Mouse (Mus musculus) stomach, embryonic 14.5 days (tissue): ENCODE measurements around the gene Mast2. TPM values are rescaled to one million over a fixed set of nuclear protein-coding genes. Genes with fewer than 3 reads are reported as not detected.

Experiments
- ATAC-seq: fragments of 200-750 bp; cut with Nextera tagmentation; 2 replicates; pipeline ENCODE4 v1.8.0; 2017; ENCODE audit warnings: low read depth, moderate TSS enrichment; ENCODE audit not compliant: insufficient number of reproducible peaks, insufficient read depth, low FRiP score
- H3K27ac ChIP-seq: fragments of 300-500 bp; sonication (generic); 2 replicates; pipeline ENCODE4 v1.5.1; 2014; ENCODE audit warnings: mild to moderate bottlenecking, low read length, moderate library complexity, mixed read lengths
- H3K27me3 ChIP-seq: fragments of 300-500 bp; sonication (generic); 2 replicates; pipeline ENCODE4 v1.6.1; 2014; ENCODE audit warnings: low read length, control low read depth, mixed read lengths; ENCODE audit not compliant: control insufficient read depth, insufficient read depth
- H3K36me3 ChIP-seq: fragments of 300-500 bp; sonication (generic); 2 replicates; pipeline ENCODE4 v1.6.1; 2014; ENCODE audit warnings: mild to moderate bottlenecking, control low read depth, low read length, moderate library complexity, mixed read lengths; ENCODE audit not compliant: control insufficient read depth, insufficient read depth
- H3K4me1 ChIP-seq: fragments of 300-500 bp; sonication (generic); 2 replicates; pipeline ENCODE4 v1.6.1; 2014; ENCODE audit warnings: low read length, control low read depth, mixed read lengths; ENCODE audit not compliant: control insufficient read depth, insufficient read depth
- H3K4me2 ChIP-seq: fragments of 300-500 bp; sonication (generic); replicated peaks from 2 replicates; pipeline ENCODE4 v1.6.1; 2014; ENCODE audit warnings: low read depth, low read length, control low read depth
- H3K4me3 ChIP-seq: fragments of 300-500 bp; sonication (generic); 2 replicates; pipeline ENCODE4 v1.5.1; 2014; ENCODE audit warnings: low read depth, low read length, control low read depth
- H3K9ac ChIP-seq: fragments of 300-500 bp; sonication (generic); replicated peaks from 2 replicates; pipeline ENCODE4 v1.6.1; 2014; ENCODE audit warnings: low read depth, mild to moderate bottlenecking, control low read depth, low read length, moderate library complexity, mixed read lengths
- H3K9me3 ChIP-seq: fragments of 300-500 bp; sonication (generic); 2 replicates; pipeline ENCODE4 v1.6.1; 2016; ENCODE audit warnings: low read depth, low read length, control low read depth; ENCODE audit not compliant: control insufficient read depth
- WGBS: fragments of 180-500 bp; shearing (Covaris S2); extraction: QIAGEN DNeasy Blood & Tissue Kit; methylation state at CpG from one replicate; pipeline ENCODE4 v1.1.7; 2014; 5-methylcytosine and 5-hydroxymethylcytosine counted together
- polyA plus RNA-seq: library from polyadenylated mRNA; unstranded; fragments of >200 nt; fragmentation: Nextera tagmentation; extraction: Ambion mirVana; gene quantifications from 2 replicates; pipeline ENCODE4 v1.2.1, GENCODE M21; 2014

The Mast2 gene
- polyA plus RNA-seq, 1 experiment from 2014 or later: 23.4 TPM

DNA sequence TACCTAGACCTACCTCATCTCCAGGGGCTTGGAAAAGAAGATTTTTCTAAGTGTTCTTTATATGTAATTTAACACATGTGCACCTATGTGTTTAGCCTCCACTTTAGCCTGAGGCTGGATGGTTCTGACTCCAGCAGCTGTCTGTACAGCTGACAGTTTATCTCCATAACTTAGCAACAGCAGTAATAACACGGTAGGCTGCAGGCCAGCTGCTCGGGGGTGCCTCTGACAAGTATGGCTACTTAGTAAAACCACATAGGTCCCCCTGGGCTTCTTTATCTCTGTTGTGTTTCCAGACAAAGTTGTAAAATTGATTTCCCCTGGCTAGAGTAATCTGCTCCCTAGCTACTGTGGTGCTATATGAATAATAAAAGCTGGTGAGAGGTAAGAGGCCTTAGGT, 19.5 kb upstream of the Mast2 start:
- no peak overlapping the region for H3K4me2 ChIP-seq
- H3K9me3 ChIP-seq: no peaks in the 10 kb centered on the region
- 22% methylated on average over 2 of the region's 2 CpGs for WGBS
- H3K4me3 ChIP-seq: no peak overlapping the region
- no peaks in the 10 kb centered on the region for H3K4me1 ChIP-seq
- H3K9ac ChIP-seq: no peak overlapping the region
- H3K27me3 ChIP-seq: no peaks in the 10 kb centered on the region
- ATAC-seq: no peak
- H3K27ac ChIP-seq: no peak overlapping the region
- no peaks in the 10 kb centered on the region for H3K36me3 ChIP-seq

DNA sequence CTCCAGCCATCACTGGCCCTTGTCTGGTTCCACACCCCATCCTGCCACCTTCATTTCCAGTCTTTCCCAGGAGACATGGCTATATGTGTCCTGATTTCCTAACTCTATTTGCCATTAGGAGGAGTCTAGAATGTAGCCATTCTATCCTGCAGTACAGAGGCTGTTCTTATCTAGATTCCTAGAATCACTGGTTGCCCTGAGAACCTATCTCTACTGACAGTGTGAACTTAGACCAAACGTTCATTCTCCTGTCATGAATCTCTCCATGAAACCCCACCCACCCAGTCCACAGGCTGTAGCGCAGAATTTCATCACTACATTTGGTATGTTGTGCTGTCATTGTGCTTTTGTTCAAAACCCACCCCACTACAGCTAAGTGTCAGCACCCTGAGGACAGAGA, 17.3 kb upstream of the Mast2 start:
- no peak overlapping the region for H3K4me3 ChIP-seq
- no peak overlapping the region for H3K4me2 ChIP-seq
- H3K9me3 ChIP-seq: no peaks in the 10 kb centered on the region
- no peaks in the 10 kb centered on the region for H3K4me1 ChIP-seq
- H3K27ac ChIP-seq: no peak overlapping the region
- no peak overlapping the region for H3K9ac ChIP-seq
- no peak for ATAC-seq
- H3K27me3 ChIP-seq: no peaks in the 10 kb centered on the region
- 56% methylated on average over 2 of the region's 2 CpGs for WGBS
- H3K36me3 ChIP-seq: no peaks in the 10 kb centered on the region

DNA sequence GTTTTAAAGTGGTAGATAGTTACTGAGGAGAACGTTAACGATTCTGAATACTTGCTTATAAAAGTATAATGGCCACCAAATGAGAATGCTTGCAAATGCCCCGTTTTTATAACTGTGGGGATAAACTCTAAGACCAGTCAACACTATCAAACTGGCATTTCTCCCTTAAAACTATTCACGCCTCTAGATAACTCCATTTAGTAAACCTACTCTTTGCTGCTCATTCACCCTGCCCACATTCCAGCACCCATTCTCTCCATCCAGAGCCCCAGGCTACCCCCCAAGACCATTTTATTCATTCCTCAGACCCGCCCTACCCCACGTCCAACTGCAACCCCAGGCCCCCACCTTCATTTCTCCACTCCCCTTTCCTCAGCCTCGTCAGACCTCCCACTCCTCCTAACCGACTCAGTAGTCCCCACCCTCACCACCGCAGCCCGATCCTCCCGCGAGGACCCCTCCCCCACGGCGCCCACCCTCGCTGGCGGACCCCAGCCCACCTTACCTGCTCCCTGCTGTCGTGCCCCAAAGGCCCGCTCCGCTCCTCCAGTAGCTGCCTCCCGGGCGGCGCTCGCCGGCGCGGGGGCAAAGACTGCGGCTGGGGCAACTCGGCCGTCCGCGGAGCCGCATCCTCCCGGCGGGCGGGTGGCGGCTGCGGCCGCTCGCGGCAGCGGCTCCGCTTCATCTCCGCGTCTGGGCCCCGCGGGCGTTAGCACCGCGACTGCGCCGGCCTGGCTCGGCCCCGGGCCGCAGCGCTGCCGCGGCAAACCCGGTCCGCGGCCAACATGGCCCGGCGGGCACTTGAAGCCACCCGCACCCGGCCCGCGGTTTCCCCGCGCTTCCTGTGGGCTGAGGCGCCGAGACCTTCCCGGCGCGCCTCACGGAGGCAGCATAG, 505 bp downstream of the Mast2 start:
- Histone ChIP-seq H3K9ac (peak overlapping the region; percentile 88), H3K4me1 (peaks cover 9% of the 10 kb centered on the region), H3K27ac (peak overlapping the region; percentile 85), H3K36me3 (no peaks in the 10 kb centered on the region), H3K4me3 (peak overlapping the region; percentile 92), H3K27me3 (no peaks in the 10 kb centered on the region), H3K4me2 (peak overlapping the region; percentile 79), H3K9me3 (peaks cover 6% of the 10 kb centered on the region; the same call in 1 of the 2 replicates)
- under 1% methylated on average over 73 of the region's 74 CpGs for WGBS
- peak; percentile 56 for ATAC-seq

DNA sequence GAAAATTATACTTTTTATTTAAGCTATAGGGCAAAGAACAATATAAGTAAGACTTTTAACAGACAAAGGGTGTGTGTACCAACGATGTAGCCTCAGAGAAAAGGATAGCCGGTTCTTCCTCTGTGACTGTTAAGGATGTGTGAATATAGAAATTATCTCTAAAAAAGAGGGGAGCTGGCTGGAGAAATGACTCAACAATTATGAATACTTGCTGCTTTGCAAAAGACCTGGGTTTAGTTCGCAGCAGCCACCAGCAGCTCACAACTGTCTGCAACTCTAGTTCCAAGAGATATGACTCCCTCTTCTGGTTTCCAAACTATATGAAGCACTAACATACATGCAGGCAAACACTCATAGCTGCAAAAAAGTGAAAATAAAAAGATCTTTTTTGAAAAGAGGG, 2.0 kb downstream of the Mast2 start:
- 95% methylated on average over 3 of the region's 3 CpGs for WGBS
- H3K4me1 ChIP-seq: peaks cover 9% of the 10 kb centered on the region
- no peak for ATAC-seq
- no peak overlapping the region for H3K9ac ChIP-seq
- H3K27ac ChIP-seq: no peak overlapping the region
- H3K4me3 ChIP-seq: no peak overlapping the region
- no peaks in the 10 kb centered on the region for H3K27me3 ChIP-seq
- no peak overlapping the region for H3K4me2 ChIP-seq
- H3K36me3 ChIP-seq: no peaks in the 10 kb centered on the region
- no peaks in the 10 kb centered on the region for H3K9me3 ChIP-seq

DNA sequence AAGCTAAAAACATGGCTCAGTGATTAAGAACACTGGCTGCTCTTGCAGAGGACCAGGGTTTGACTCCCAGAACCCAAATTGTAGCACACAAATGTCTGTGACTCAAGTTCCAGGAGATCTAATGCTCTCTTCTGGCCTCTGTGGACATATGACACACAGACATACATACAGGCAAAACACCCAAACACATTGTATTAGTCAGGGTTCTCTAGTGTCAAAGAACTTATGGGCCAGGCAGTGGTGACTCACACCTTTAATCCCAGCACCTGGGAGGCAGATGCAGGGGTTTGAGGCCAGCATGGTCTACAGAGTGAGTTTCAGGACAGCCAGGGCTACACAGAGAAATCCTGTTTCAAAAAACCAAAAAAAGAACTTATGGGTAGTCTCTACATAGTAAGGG, 12.4 kb downstream of the Mast2 start:
- no peak overlapping the region for H3K27ac ChIP-seq

DNA sequence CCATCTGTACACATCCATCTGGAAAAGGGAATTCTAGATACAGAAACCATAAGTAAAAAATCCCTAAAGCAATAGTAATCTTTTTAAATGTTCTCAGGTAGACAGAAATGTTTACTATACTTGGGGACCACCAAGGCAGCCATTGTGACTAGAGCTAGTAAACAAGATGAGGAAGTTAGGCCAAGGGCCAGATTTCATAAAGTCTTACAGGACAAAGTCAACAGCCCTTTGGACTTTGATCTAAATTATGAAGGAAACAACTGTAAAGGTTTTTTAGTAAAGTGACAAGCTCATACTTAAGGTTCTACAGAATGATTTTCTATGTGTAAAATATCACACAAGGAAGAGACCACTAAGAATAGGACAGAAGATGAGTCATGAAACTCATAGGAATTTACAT, 14.0 kb downstream of the Mast2 start:
- Histone ChIP-seq H3K36me3 (no peaks in the 10 kb centered on the region), H3K4me2 (no peak overlapping the region), H3K27me3 (no peaks in the 10 kb centered on the region), H3K27ac (no peak overlapping the region), H3K9ac (no peak overlapping the region), H3K9me3 (no peaks in the 10 kb centered on the region), H3K4me1 (no peaks in the 10 kb centered on the region), H3K4me3 (no peak overlapping the region)
- no peak for ATAC-seq

More for the DNA sequence above, 12.4 kb downstream of the Mast2 start:
- Histone ChIP-seq H3K4me2 (no peak overlapping the region), H3K4me1 (no peaks in the 10 kb centered on the region), H3K27me3 (no peaks in the 10 kb centered on the region), H3K9ac (no peak overlapping the region), H3K4me3 (no peak overlapping the region), H3K36me3 (no peaks in the 10 kb centered on the region), H3K9me3 (no peaks in the 10 kb centered on the region)
- ATAC-seq: no peak

DNA sequence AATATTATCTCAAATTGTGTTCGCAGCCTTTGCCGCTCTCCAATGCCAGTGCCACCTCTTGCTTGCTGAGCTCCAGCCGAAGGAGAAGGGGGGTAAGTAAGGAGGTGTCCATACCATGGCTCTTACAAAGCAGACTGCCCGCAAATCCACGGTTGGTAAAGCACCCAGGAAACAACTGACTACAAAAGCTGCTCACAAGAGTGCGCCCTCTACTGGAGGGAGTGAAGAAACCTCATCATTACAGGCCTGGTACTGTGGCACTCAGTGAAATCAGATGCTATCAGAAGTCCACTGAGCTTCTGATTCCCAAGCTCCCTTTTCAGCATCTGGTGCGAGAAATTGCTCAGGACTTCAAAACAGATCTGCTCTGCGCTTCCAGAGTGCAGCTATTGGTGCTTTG, 15.3 kb downstream of the Mast2 start:
- Histone ChIP-seq H3K9ac (no peak overlapping the region), H3K27ac (no peak overlapping the region), H3K36me3 (no peaks in the 10 kb centered on the region), H3K27me3 (no peaks in the 10 kb centered on the region), H3K4me3 (no peak overlapping the region), H3K4me2 (no peak overlapping the region), H3K4me1 (no peaks in the 10 kb centered on the region), H3K9me3 (no peaks in the 10 kb centered on the region)
- WGBS: 59% methylated on average over 8 of the region's 8 CpGs
- no peak for ATAC-seq

DNA sequence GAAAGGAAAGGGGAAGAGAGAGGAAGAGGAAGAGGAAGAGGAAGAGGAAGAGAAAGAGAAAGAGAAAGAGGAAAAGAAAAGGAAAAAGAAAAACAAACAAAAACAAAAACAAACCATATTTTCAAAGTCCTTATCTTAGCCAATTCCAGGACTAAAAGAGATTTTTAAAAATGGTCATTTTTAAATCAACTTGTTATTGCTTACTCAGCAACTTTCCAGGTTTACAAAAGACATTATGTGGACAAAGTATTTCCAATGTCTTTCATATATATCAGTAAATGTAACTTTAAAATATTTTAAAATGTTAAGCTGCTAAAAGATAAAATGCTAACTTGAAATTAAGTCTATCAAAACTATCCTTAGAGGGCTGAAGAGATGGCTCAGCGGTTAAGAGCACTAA, 24.6 kb downstream of the Mast2 start:
- H3K4me1 ChIP-seq: no peaks in the 10 kb centered on the region
- 94% methylated on average over 1 of the region's 1 CpGs for WGBS
- no peaks in the 10 kb centered on the region for H3K27me3 ChIP-seq
- no peak overlapping the region for H3K27ac ChIP-seq
- H3K4me2 ChIP-seq: no peak overlapping the region
- no peaks in the 10 kb centered on the region for H3K36me3 ChIP-seq
- no peak overlapping the region for H3K4me3 ChIP-seq
- no peaks in the 10 kb centered on the region for H3K9me3 ChIP-seq
- H3K9ac ChIP-seq: no peak overlapping the region
- no peak for ATAC-seq

DNA sequence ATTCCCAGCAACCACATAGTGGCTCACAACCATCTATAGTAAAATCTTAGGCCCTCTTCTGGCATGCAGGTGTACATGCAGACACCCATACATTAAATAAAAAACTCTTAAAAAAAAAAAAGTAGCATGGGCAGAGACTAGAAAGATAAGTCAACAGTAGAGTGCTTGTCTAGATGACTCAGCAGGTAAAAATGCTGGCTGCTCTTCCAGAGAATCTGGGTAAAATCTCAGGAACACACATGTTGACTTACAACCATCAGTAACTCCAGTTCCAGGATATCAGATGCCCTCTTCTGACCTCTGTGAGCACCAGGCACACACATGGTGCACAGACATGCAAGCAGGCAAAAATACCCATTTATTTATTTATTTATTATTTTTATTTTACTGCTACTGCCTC, 25.4 kb downstream of the Mast2 start:
- Histone ChIP-seq H3K36me3 (no peaks in the 10 kb centered on the region), H3K9me3 (no peaks in the 10 kb centered on the region), H3K4me1 (no peaks in the 10 kb centered on the region), H3K27ac (no peak overlapping the region), H3K9ac (no peak overlapping the region), H3K4me3 (no peak overlapping the region), H3K27me3 (no peaks in the 10 kb centered on the region), H3K4me2 (no peak overlapping the region)
- ATAC-seq: no peak
